Mouse (Mus musculus) hindbrain, embryonic 11.5 days (tissue): ENCODE results near the gene Itgad. TPM values are rescaled to one million over a fixed set of nuclear protein-coding genes. Genes with fewer than 3 reads are reported as not detected.
"Not testable (repeated sequence)": the region's sequence is repeated elsewhere in the genome, so short reads cannot be mapped to it uniquely, and the experiment has no call there.

ENCODE experiments used
- ATAC-seq: fragments of 200-750 bp; cut with Nextera tagmentation; 2 replicates; pipeline ENCODE4 v1.8.0; 2017; ENCODE audit warnings: mild to moderate bottlenecking, moderate TSS enrichment, moderate library complexity; ENCODE audit not compliant: low FRiP score
- DNase-seq: peaks from one replicate; pipeline ENCODE4 v3.0.0-alpha.2; 2015; ENCODE audit warnings: low spot score
- H3K27ac ChIP-seq: fragments of 300-500 bp; sonication (generic); 2 replicates; pipeline ENCODE4 v1.5.1; 2014; ENCODE audit warnings: mild to moderate bottlenecking, low read depth, low read length
- H3K27me3 ChIP-seq: fragments of 300-500 bp; sonication (generic); 2 replicates; pipeline ENCODE4 v1.6.1; 2014; ENCODE audit warnings: mild to moderate bottlenecking, low read length, moderate library complexity, mixed read lengths; ENCODE audit not compliant: control insufficient read depth, insufficient read depth
- H3K36me3 ChIP-seq: fragments of 300-500 bp; sonication (generic); 2 replicates; pipeline ENCODE4 v1.6.1; 2014; ENCODE audit warnings: mild to moderate bottlenecking, low read length, moderate library complexity, mixed read lengths; ENCODE audit not compliant: control insufficient read depth, insufficient read depth
- H3K4me1 ChIP-seq: fragments of 300-500 bp; sonication (generic); replicated peaks from 2 replicates; pipeline ENCODE4 v1.6.1; 2014; ENCODE audit warnings: low read length, mixed read lengths; ENCODE audit not compliant: control insufficient read depth, insufficient read depth
- H3K4me2 ChIP-seq: fragments of 300-500 bp; sonication (generic); replicated peaks from 2 replicates; pipeline ENCODE4 v1.6.1; 2014; ENCODE audit warnings: mild to moderate bottlenecking, low read depth, low read length
- H3K4me3 ChIP-seq: fragments of 300-500 bp; sonication (generic); 2 replicates; pipeline ENCODE4 v1.5.1; 2014; ENCODE audit warnings: low read depth, low read length
- H3K9ac ChIP-seq: fragments of 300-500 bp; sonication (generic); 2 replicates; pipeline ENCODE4 v1.6.1; 2014; ENCODE audit warnings: low read depth, low read length
- H3K9me3 ChIP-seq: fragments of 300-500 bp; sonication (generic); 2 replicates; pipeline ENCODE4 v1.6.1; 2016; ENCODE audit warnings: low read length; ENCODE audit not compliant: control insufficient read depth
- WGBS: fragments of 180-500 bp; shearing (Covaris S2); extraction: QIAGEN DNeasy Blood & Tissue Kit; methylation state at CpG from one replicate; pipeline ENCODE4 v1.1.7; 2014; 5-methylcytosine and 5-hydroxymethylcytosine counted together
- polyA plus RNA-seq: library from polyadenylated mRNA; unstranded; fragments of >200 nt; fragmentation: Nextera tagmentation; extraction: Ambion mirVana; gene quantifications from 2 replicates; pipeline ENCODE4 v1.2.1, GENCODE M21; 2014

Gene Itgad
- polyA plus RNA-seq, 1 experiment from 2014 or later = not detected

GRCm38 (mm10) chr7:128158688-128159354 is 4.6 kb downstream of the Itgad start:
- not testable (repeated sequence) for H3K9ac ChIP-seq, H3K36me3 ChIP-seq, H3K4me1 ChIP-seq, H3K27me3 ChIP-seq, ATAC-seq, H3K4me3 ChIP-seq, H3K4me2 ChIP-seq, DNase-seq, H3K27ac ChIP-seq, H3K9me3 ChIP-seq
- WGBS = 85% methylated on average over 7 of the region's 8 CpGs

- Histone ChIP-seq H3K4me3 (no peak overlapping the region), H3K27ac (no peak overlapping the region), H3K9ac (no peak overlapping the region), H3K4me1 (no peaks in the 10 kb centered on the region), H3K4me2 (no peak overlapping the region), H3K36me3 (no peaks in the 10 kb centered on the region), H3K27me3 (no peaks in the 10 kb centered on the region), H3K9me3 (no peaks in the 10 kb centered on the region)
- 89% methylated on average over 4 of the region's 4 CpGs for WGBS
- DNase-seq = no peak
- ATAC-seq = no peak
Measured at GRCm38 (mm10) chr7:128164001-128164400, 9.8 kb downstream of the Itgad start.

GRCm38 (mm10) chr7:128166391-128166790 is 12.2 kb downstream of the Itgad start:
- Histone ChIP-seq H3K36me3 (no peaks in the 10 kb centered on the region), H3K4me2 (no peak overlapping the region), H3K4me1 (no peaks in the 10 kb centered on the region), H3K9me3 (no peaks in the 10 kb centered on the region), H3K4me3 (no peak overlapping the region), H3K9ac (no peak overlapping the region), H3K27ac (no peak overlapping the region), H3K27me3 (no peaks in the 10 kb centered on the region)
- ATAC-seq (no peak), DNase-seq (no peak)
- 93% methylated on average over 7 of the region's 7 CpGs for WGBS

- no peak overlapping the region for H3K4me3 ChIP-seq
- H3K9me3 ChIP-seq = no peaks in the 10 kb centered on the region
- H3K36me3 ChIP-seq = no peaks in the 10 kb centered on the region
- H3K4me1 ChIP-seq = no peaks in the 10 kb centered on the region
- DNase-seq (no peak), ATAC-seq (no peak)
- no peaks in the 10 kb centered on the region for H3K27me3 ChIP-seq
- 78% methylated on average over 3 of the region's 3 CpGs for WGBS
- H3K27ac ChIP-seq = no peak overlapping the region
- H3K9ac ChIP-seq = no peak overlapping the region
- H3K4me2 ChIP-seq = no peak overlapping the region
Measured at GRCm38 (mm10) chr7:128169996-128170395, 15.8 kb downstream of the Itgad start.

GRCm38 (mm10) chr7:128178385-128178784 is 24.2 kb downstream of the Itgad start:
- Histone ChIP-seq H3K36me3 (no peaks in the 10 kb centered on the region), H3K4me2 (no peak overlapping the region)

GRCm38 (mm10) chr7:128180126-128180525 is 25.9 kb downstream of the Itgad start:
- DNase-seq (no peak), ATAC-seq (no peak)
- no peaks in the 10 kb centered on the region for H3K9me3 ChIP-seq
- H3K4me2 ChIP-seq = no peak overlapping the region
- no peaks in the 10 kb centered on the region for H3K36me3 ChIP-seq
- no peaks in the 10 kb centered on the region for H3K27me3 ChIP-seq
- no peak overlapping the region for H3K4me3 ChIP-seq
- WGBS = 87% methylated on average over 7 of the region's 7 CpGs
- no peaks in the 10 kb centered on the region for H3K4me1 ChIP-seq
- no peak overlapping the region for H3K9ac ChIP-seq
- H3K27ac ChIP-seq = no peak overlapping the region

More at GRCm38 (mm10) chr7:128178385-128178784, 24.2 kb downstream of the Itgad start:
- no peak for ATAC-seq
- no peak overlapping the region for H3K9ac ChIP-seq
- H3K9me3 ChIP-seq = no peaks in the 10 kb centered on the region
- H3K27me3 ChIP-seq = no peaks in the 10 kb centered on the region
- DNase-seq = no peak
- H3K4me3 ChIP-seq = no peak overlapping the region
- H3K27ac ChIP-seq = no peak overlapping the region
- 71% methylated on average over 2 of the region's 2 CpGs for WGBS
- no peaks in the 10 kb centered on the region for H3K4me1 ChIP-seq

GRCm38 (mm10) chr7:128180546-128180945 is 26.4 kb downstream of the Itgad start:
- ATAC-seq (no peak), DNase-seq (no peak)
- H3K4me1 ChIP-seq = no peaks in the 10 kb centered on the region
- no peaks in the 10 kb centered on the region for H3K27me3 ChIP-seq
- H3K36me3 ChIP-seq = no peaks in the 10 kb centered on the region
- 78% methylated on average over 6 of the region's 6 CpGs for WGBS
- H3K4me3 ChIP-seq = no peak overlapping the region
- no peak overlapping the region for H3K4me2 ChIP-seq
- H3K9me3 ChIP-seq = no peaks in the 10 kb centered on the region
- no peak overlapping the region for H3K9ac ChIP-seq
- H3K27ac ChIP-seq = no peak overlapping the region

GRCm38 (mm10) chr7:128181691-128182090 is 27.5 kb downstream of the Itgad start:
- Histone ChIP-seq H3K4me1 (no peaks in the 10 kb centered on the region), H3K4me2 (no peak overlapping the region), H3K27ac (no peak overlapping the region), H3K9me3 (no peaks in the 10 kb centered on the region), H3K27me3 (no peaks in the 10 kb centered on the region), H3K36me3 (no peaks in the 10 kb centered on the region), H3K4me3 (no peak overlapping the region), H3K9ac (no peak overlapping the region)
- 94% methylated on average over 10 of the region's 10 CpGs for whole genome bisulfite sequencing
- no peak for ATAC-seq
- DNase-seq = no peak

- Histone ChIP-seq H3K9ac (no peak overlapping the region), H3K27ac (no peak overlapping the region), H3K27me3 (no peaks in the 10 kb centered on the region), H3K36me3 (no peaks in the 10 kb centered on the region), H3K4me2 (no peak overlapping the region), H3K9me3 (no peaks in the 10 kb centered on the region), H3K4me3 (no peak overlapping the region), H3K4me1 (no peaks in the 10 kb centered on the region)
- ATAC-seq (no peak), DNase-seq (no peak)
- 86% methylated on average over 9 of the region's 9 CpGs for WGBS
Measured at GRCm38 (mm10) chr7:128201607-128202006, 47.4 kb downstream of the Itgad start.
